Mouse (Mus musculus): ENCODE results near the gene Cyp46a1. TPM values are rescaled to one million over a fixed set of nuclear protein-coding genes. Genes with fewer than 3 reads are reported as not detected.
A peak's percentile ranks its signal among the peaks of the same experiment; 100 is the strongest.

Cyp46a1 gene
- polyA plus RNA-seq (2016; fragmentation: Nextera tagmentation; extraction: Ambion mirVana) = 21.8 and 24.1 TPM in 2 replicates

- Histone ChIP-seq H3K27me3 (peaks cover 47% of the 10 kb centered on the region), H3K4me2 (replicated peaks) (peak within 1 kb of the TSS; percentile 100), H3K27ac (replicated peaks) (peak within 1 kb of the TSS; percentile 56), H3K4me3 (peak within 1 kb of the TSS; percentile 72), H3K4me1 (peaks cover 23% of the 10 kb centered on the region), H3K9ac (replicated peaks) (peak within 1 kb of the TSS; percentile 76), H3K36me3 (no peaks in the 10 kb centered on the region), H3K9me3 (no peaks in the 10 kb centered on the region)
- under 1% methylated on average over 46 of the region's 56 CpGs for WGBS
- ATAC-seq (ENCODE audit: low FRiP score, low read depth) = peak; percentile 92
Measured at GRCm38 (mm10) chr12:108333895-108334445, at the start of gene Cyp46a1. Gene Cyp46a1, plus strand, starts transcription at chr12:108334381.

- Histone ChIP-seq H3K27ac (replicated peaks) (peak overlapping the region; percentile 88), H3K4me1 (peaks cover 22% of the 10 kb centered on the region), H3K4me3 (no peak overlapping the region), H3K4me2 (replicated peaks) (peak overlapping the region; percentile 46), H3K27me3 (no peaks in the 10 kb centered on the region), H3K36me3 (no peaks in the 10 kb centered on the region), H3K9me3 (0 out of 2 replicates have a peak, but pooled peaks cover 2% of the 10 kb centered on the region), H3K9ac (replicated peaks) (no peak overlapping the region)
- 26% methylated on average over 14 of the region's 14 CpGs for WGBS
- ATAC-seq (ENCODE audit: low FRiP score, low read depth) = peak; percentile 68
Measured at GRCm38 (mm10) chr12:108284455-108285224, 49.5 kb upstream of the Cyp46a1 start.

GRCm38 (mm10) chr12:108285225-108286011 is 48.8 kb upstream of the Cyp46a1 start:
- H3K27ac ChIP-seq (replicated peaks) = peak overlapping the region; percentile 88
- peak; percentile 79 for ATAC-seq (ENCODE audit: low FRiP score, low read depth)
- peak overlapping the region; percentile 46 for H3K4me2 ChIP-seq (replicated peaks)
- peaks cover 22% of the 10 kb centered on the region for H3K4me1 ChIP-seq
- 28% methylated on average over 11 of the region's 11 CpGs for WGBS
- H3K36me3 ChIP-seq = no peaks in the 10 kb centered on the region
- peak overlapping the region; percentile 37; the same call in 1 of the 2 replicates for H3K9ac ChIP-seq (replicated peaks)
- H3K27me3 ChIP-seq = no peaks in the 10 kb centered on the region
- H3K4me3 ChIP-seq = peak overlapping the region; percentile 12; the same call in 1 of the 2 replicates
- H3K9me3 ChIP-seq = 0 out of 2 replicates have a peak, but pooled peaks cover 2% of the 10 kb centered on the region

GRCm38 (mm10) chr12:108286381-108286780 is 47.8 kb upstream of the Cyp46a1 start:
- Histone ChIP-seq H3K4me1 (peaks cover 22% of the 10 kb centered on the region), H3K36me3 (no peaks in the 10 kb centered on the region), H3K4me3 (no peak overlapping the region), H3K9ac (replicated peaks) (no peak overlapping the region), H3K27me3 (no peaks in the 10 kb centered on the region), H3K27ac (replicated peaks) (peak overlapping the region; percentile 88), H3K9me3 (0 out of 2 replicates have a peak, but pooled peaks cover 2% of the 10 kb centered on the region), H3K4me2 (replicated peaks) (peak overlapping the region; percentile 46; the same call in 1 of the 2 replicates)
- no peak for ATAC-seq (ENCODE audit: low FRiP score, low read depth)
- 77% methylated on average over 4 of the region's 4 CpGs for WGBS

GRCm38 (mm10) chr12:108287011-108287410 is 47.2 kb upstream of the Cyp46a1 start:
- no peaks in the 10 kb centered on the region for H3K36me3 ChIP-seq
- H3K4me2 ChIP-seq (replicated peaks) = no peak overlapping the region
- no peak overlapping the region for H3K27ac ChIP-seq (replicated peaks)
- no peak for ATAC-seq (ENCODE audit: low FRiP score, low read depth)
- H3K9me3 ChIP-seq = 0 out of 2 replicates have a peak, but pooled peaks cover 2% of the 10 kb centered on the region
- peaks cover 25% of the 10 kb centered on the region for H3K4me1 ChIP-seq
- 90% methylated on average over 8 of the region's 8 CpGs for WGBS
- no peak overlapping the region for H3K4me3 ChIP-seq
- no peak overlapping the region for H3K9ac ChIP-seq (replicated peaks)
- no peaks in the 10 kb centered on the region for H3K27me3 ChIP-seq

GRCm38 (mm10) chr12:108288127-108288880 is 45.9 kb upstream of the Cyp46a1 start:
- Histone ChIP-seq H3K36me3 (no peaks in the 10 kb centered on the region), H3K27ac (replicated peaks) (no peak overlapping the region), H3K4me2 (replicated peaks) (no peak overlapping the region), H3K4me1 (peaks cover 35% of the 10 kb centered on the region), H3K9me3 (0 out of 2 replicates have a peak, but pooled peaks cover 2% of the 10 kb centered on the region), H3K9ac (replicated peaks) (no peak overlapping the region), H3K27me3 (no peaks in the 10 kb centered on the region), H3K4me3 (no peak overlapping the region)
- WGBS = 82% methylated on average over 19 of the region's 19 CpGs
- ATAC-seq (ENCODE audit: low FRiP score, low read depth) = no peak

GRCm38 (mm10) chr12:108292419-108292818 is 41.8 kb upstream of the Cyp46a1 start:
- Histone ChIP-seq H3K9ac (replicated peaks) (no peak overlapping the region; the same call in 1 of the 2 replicates), H3K4me3 (no peak overlapping the region), H3K27me3 (no peaks in the 10 kb centered on the region), H3K27ac (replicated peaks) (peak overlapping the region; percentile 52; the same call in 1 of the 2 replicates), H3K4me1 (peaks cover 13% of the 10 kb centered on the region), H3K9me3 (no peaks in the 10 kb centered on the region), H3K36me3 (no peaks in the 10 kb centered on the region), H3K4me2 (replicated peaks) (peak overlapping the region; percentile 45)
- peak; percentile 80 for ATAC-seq (ENCODE audit: low FRiP score, low read depth)
- WGBS = 8% methylated on average over 9 of the region's 9 CpGs

GRCm38 (mm10) chr12:108292957-108293356 is 41.2 kb upstream of the Cyp46a1 start:
- no peaks in the 10 kb centered on the region for H3K9me3 ChIP-seq
- WGBS = 6% methylated on average over 8 of the region's 8 CpGs
- H3K9ac ChIP-seq (replicated peaks) = no peak overlapping the region
- no peaks in the 10 kb centered on the region for H3K36me3 ChIP-seq
- no peaks in the 10 kb centered on the region for H3K27me3 ChIP-seq
- peaks cover 13% of the 10 kb centered on the region for H3K4me1 ChIP-seq
- peak overlapping the region; percentile 52; the same call in 1 of the 2 replicates for H3K27ac ChIP-seq (replicated peaks)
- no peak overlapping the region for H3K4me3 ChIP-seq
- peak; percentile 42 for ATAC-seq (ENCODE audit: low FRiP score, low read depth)
- H3K4me2 ChIP-seq (replicated peaks) = peak overlapping the region; percentile 45

- H3K4me3 ChIP-seq = no peak overlapping the region
- 85% methylated on average over 3 of the region's 3 CpGs for WGBS
Measured at GRCm38 (mm10) chr12:108294620-108295019, 39.6 kb upstream of the Cyp46a1 start.

GRCm38 (mm10) chr12:108297033-108297432 is 37.1 kb upstream of the Cyp46a1 start:
- no peak for ATAC-seq (ENCODE audit: low FRiP score, low read depth)
- H3K27ac ChIP-seq (replicated peaks) = no peak overlapping the region
- no peak overlapping the region for H3K4me3 ChIP-seq
- peaks cover 10% of the 10 kb centered on the region for H3K4me1 ChIP-seq
- no peak overlapping the region for H3K9ac ChIP-seq (replicated peaks)
- no peaks in the 10 kb centered on the region for H3K27me3 ChIP-seq
- WGBS = 73% methylated on average over 6 of the region's 6 CpGs
- H3K9me3 ChIP-seq = no peaks in the 10 kb centered on the region
- no peaks in the 10 kb centered on the region for H3K36me3 ChIP-seq
- no peak overlapping the region for H3K4me2 ChIP-seq (replicated peaks)

More at GRCm38 (mm10) chr12:108294620-108295019, 39.6 kb upstream of the Cyp46a1 start:
- Histone ChIP-seq H3K9me3 (no peaks in the 10 kb centered on the region), H3K4me2 (replicated peaks) (no peak overlapping the region), H3K4me1 (peaks cover 13% of the 10 kb centered on the region), H3K27ac (replicated peaks) (no peak overlapping the region), H3K36me3 (no peaks in the 10 kb centered on the region), H3K27me3 (no peaks in the 10 kb centered on the region), H3K9ac (replicated peaks) (no peak overlapping the region)
- no peak for ATAC-seq (ENCODE audit: low FRiP score, low read depth)

- peaks cover 15% of the 10 kb centered on the region for H3K27me3 ChIP-seq
- H3K27ac ChIP-seq (replicated peaks) = no peak overlapping the region
- H3K4me3 ChIP-seq = no peak overlapping the region
- ATAC-seq (ENCODE audit: low FRiP score, low read depth) = no peak
- 79% methylated on average over 6 of the region's 6 CpGs for WGBS
- H3K9ac ChIP-seq (replicated peaks) = no peak overlapping the region
- H3K36me3 ChIP-seq = no peaks in the 10 kb centered on the region
- no peak overlapping the region for H3K4me2 ChIP-seq (replicated peaks)
- H3K4me1 ChIP-seq = peaks cover 4% of the 10 kb centered on the region; the same call in 1 of the 2 replicates
- H3K9me3 ChIP-seq = no peaks in the 10 kb centered on the region
Measured at GRCm38 (mm10) chr12:108301006-108301405, 33.2 kb upstream of the Cyp46a1 start.
